Mouse (Mus musculus): ENCODE measurements at regions not wholly inside any gene's neighbourhood (a gene's known extent, or its start where the extent isn't known, plus 50 kb on each side); places are given as distances from the start of the nearest gene placed in this dataset.

DNA sequence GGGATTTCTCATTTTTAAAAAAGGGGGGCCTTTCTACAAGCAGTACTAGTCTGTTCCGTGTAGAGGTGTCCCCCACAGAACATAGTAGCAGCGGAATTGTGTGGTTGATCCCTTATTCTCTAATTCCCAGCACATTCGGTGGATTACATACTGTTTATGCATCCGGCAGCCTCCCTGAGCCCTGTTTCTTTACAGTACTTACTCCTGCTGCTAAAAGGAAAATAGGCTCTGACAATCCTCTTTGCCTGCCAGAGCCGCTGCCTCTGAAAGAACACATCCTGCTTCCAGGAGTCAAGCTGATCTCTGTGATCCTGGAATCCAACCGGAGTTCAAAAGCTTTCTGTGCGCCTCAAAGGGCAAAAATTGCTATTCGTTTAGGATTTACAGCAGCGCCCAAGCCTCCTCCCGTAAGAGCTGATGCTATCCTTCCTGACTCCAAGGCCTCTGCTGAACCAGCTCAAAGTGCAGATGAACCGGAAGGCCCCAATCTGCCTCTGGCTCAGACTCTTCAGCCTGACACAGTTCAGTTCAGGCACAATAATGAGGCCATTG lies 936.6 kb downstream of the Ndufa4 start:
- DNase-seq (ENCODE audit: inconsistent ontology term): peak; percentile 42

DNA sequence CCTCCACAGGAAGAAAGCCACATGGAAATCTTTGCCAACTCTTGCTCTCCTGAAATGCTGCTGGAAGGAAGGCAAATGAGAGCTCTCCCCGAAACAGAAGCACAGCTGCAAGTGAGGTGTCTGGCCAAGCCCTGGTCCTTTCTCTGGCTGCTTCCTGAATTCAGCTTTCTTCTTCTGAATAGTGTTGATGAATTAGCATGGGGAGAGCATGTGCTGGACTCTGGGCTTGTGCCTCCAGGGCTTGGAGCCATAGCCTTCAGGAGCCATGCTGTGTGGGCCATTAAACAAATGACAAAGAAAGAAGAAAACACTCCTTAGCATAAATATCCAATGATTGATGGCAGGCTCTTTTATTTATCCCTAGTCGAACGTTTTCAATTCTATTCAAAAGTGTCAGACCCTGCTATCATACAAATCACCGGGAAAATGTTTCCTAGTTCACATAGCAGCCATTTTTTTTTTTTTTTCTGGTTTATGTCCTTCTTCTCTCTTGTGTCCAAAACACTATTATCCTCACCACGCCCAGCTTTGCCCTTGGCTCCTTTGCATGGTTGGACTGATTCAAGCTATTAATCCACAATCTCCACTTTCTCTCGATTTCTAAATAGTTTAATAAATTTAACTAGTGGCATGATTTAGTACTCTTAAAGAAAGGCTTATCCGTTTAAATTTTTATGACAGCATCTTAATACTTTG lies 937.3 kb downstream of the Ndufa4 start:
- peak; percentile 85 for DNase-seq (ENCODE audit: inconsistent ontology term)

DNA sequence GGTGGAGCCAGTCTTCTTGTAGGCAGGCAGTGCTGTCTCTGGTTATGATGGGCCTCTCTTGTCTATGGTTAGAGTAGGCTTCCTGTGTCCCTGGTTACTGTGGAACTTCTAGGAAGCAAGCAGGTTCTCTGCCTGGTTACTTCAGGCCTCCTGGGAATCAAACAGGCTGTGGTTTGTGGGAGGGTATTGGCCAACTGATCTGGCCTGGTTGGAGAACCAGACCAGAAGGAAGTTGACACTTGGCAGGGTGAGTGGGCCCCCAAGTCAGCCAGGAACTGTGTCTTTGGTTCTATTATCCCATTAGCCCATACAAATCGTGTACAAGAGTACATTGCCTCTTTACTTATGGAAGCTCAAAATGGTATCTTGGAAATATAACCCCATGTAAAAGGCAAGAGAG lies 963.8 kb downstream of the Ndufa4 start:
- no peak for DNase-seq (ENCODE audit: inconsistent ontology term)

- peak; percentile 22 for DNase-seq (ENCODE audit: inconsistent ontology term)
These were observed 965.8 kb downstream of the Ndufa4 start for GRCm38 (mm10) chr6:10941470-10941869.
